Mouse (Mus musculus) bone marrow macrophage, adult 2 months (primary cell): ENCODE data around the gene Zfp654.

Experiments
- CTCF ChIP-seq: IDR thresholded peaks from 2 replicates; pipeline ENCODE4 v1.5.1; 2012; ENCODE audit warnings: low read depth, mild to moderate bottlenecking, low read length, moderate library complexity
- POLR2A ChIP-seq: IDR thresholded peaks from 2 replicates; pipeline ENCODE4 v1.6.1; 2012; ENCODE audit warnings: mild to moderate bottlenecking, low read depth, low read length, borderline replicate concordance

- TF ChIP-seq POLR2A (no peak), CTCF (no peak)
These were observed 25.3 kb upstream of the Zfp654 start for GRCm38 (mm10) chr16:64876631-64877265.
